18 mouse cellular contexts compared by ENCODE assay signal in the genomic region with DNA sequence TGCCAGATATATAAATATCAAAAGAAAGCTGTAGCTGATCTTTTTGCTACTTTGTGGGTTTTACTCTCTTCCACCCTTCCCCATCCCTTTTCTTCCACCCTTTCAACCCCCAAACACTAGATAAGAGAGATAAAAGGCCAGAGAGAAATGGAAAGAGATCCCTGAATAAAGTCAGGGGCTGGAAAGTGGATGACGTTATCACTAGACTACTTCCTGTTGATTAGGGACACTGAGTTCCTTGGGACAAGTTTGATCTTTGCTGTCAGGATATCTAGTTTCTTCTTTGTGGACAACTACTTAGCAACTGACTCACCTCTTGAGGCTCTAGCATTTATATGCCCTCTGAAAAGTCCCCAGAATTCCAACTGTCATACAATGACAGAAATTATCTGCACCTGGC.
"Had no signal": no experiment of that assay in that cellular context is flagged by ENCODE, and none has a peak within 500 bp of the region (broad histone marks: within the 10 kb centered on the region; RNA-seq: fewer than 3 reads in every experiment).

No protein-coding gene starts in this region.

- H3K27ac ChIP-seq: liver, embryonic 14.5 days; lung, embryonic 15.5 days; midbrain, embryonic 10.5 days; midbrain, embryonic 12.5 days; neural tube, embryonic 13.5 days; neural tube, embryonic 15.5 days had no signal

- H3K4me3 ChIP-seq: lung, embryonic 15.5 days; midbrain, embryonic 10.5 days; midbrain, embryonic 12.5 days; myocyte; neural tube, embryonic 13.5 days; neural tube, embryonic 15.5 days had no signal

- H3K9ac ChIP-seq: liver, embryonic 14.5 days; lung, embryonic 15.5 days; midbrain, embryonic 12.5 days; neural tube, embryonic 13.5 days; neural tube, embryonic 15.5 days had no signal

- H3K4me2 ChIP-seq: lung, embryonic 15.5 days; midbrain, embryonic 12.5 days; neural tube, embryonic 13.5 days; neural tube, embryonic 15.5 days had no signal

- H3K9me3 ChIP-seq: lung, embryonic 15.5 days; midbrain, embryonic 10.5 days; midbrain, embryonic 12.5 days; neural tube, embryonic 13.5 days; neural tube, embryonic 15.5 days had no signal

- H3K27me3 ChIP-seq: lung, embryonic 15.5 days; midbrain, embryonic 12.5 days; neural tube, embryonic 13.5 days; neural tube, embryonic 15.5 days had no signal

- H3K4me1 ChIP-seq: lung, embryonic 15.5 days; midbrain, embryonic 10.5 days; midbrain, embryonic 12.5 days; neural tube, embryonic 13.5 days; neural tube, embryonic 15.5 days had no signal

- ATAC-seq: midbrain, embryonic 16.5 days had no signal

- DNase-seq: lung, postnatal 10 days; midbrain, embryonic 14.5 days; retina, postnatal 1 day; right cerebral cortex, adult 18-20 months; right cerebral cortex, postnatal 25 days; right cerebral cortex, postnatal 4 days; spleen, adult 18-20 months; thymus, adult 18-20 months; thymus, postnatal 14 days; thymus, postnatal 36 days had no signal
